14 mouse cellular contexts compared by ENCODE assay signal in the genomic region with DNA sequence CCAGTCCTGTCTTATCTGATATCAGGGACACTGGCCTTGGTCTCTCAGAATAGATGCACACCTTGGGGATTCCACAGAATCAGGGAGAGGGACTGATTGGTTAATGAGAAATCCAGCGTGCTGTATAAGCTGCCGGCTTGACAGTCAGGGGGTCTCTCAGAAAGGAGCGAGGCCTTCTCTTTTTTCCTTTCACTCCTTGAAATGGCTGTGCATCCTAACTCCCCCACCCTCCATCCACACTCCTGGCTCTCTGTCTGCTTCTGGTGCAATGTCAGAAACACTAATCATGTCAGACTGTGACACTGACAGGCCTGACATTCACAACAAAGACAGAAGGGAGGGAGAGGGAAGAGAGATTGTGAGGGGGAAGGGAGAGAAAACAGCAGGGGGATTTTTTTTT.
DNase-seq lines count a peak whose midpoint lies in the region; ATAC-seq lines count a peak whose summit lies in the region.
"Had no signal": no experiment of that assay in that cellular context is flagged by ENCODE, and none has a peak within 500 bp of the region (broad histone marks: within the 10 kb centered on the region; RNA-seq: fewer than 3 reads in every experiment).

No protein-coding gene starts in this region.

- H3K4me1 ChIP-seq in heart, embryonic 10.5 days: peaks cover 58% of the 10 kb centered on the region
- peaks cover 32% of the 10 kb centered on the region for H3K4me1 ChIP-seq in embryonic facial prominence, embryonic 10.5 days
- H3K4me1 ChIP-seq in hindbrain, embryonic 10.5 days (replicated peaks): peaks cover 45% of the 10 kb centered on the region
- H3K4me1 ChIP-seq in midbrain, embryonic 15.5 days: peaks cover 42% of the 10 kb centered on the region

- H3K27me3 ChIP-seq in heart, embryonic 10.5 days (ENCODE audit: insufficient read depth, poor library complexity, severe bottlenecking): no peaks in the 10 kb centered on the region
- H3K27me3 ChIP-seq in embryonic facial prominence, embryonic 10.5 days (replicated peaks; ENCODE audit: low read depth, poor library complexity, severe bottlenecking): no peaks in the 10 kb centered on the region
- H3K27me3 ChIP-seq in hindbrain, embryonic 10.5 days (ENCODE audit: insufficient read depth, poor library complexity, severe bottlenecking): no peaks in the 10 kb centered on the region
- no peaks in the 10 kb centered on the region for H3K27me3 ChIP-seq in midbrain, embryonic 15.5 days (replicated peaks)
- H3K27me3 ChIP-seq: liver, embryonic 13.5 days had no signal

- H3K36me3 ChIP-seq in heart, embryonic 10.5 days: peaks cover 3% of the 10 kb centered on the region; the same call in 1 of the 2 replicates
- H3K36me3 ChIP-seq in embryonic facial prominence, embryonic 10.5 days (replicated peaks): peaks cover 21% of the 10 kb centered on the region
- H3K36me3 ChIP-seq in hindbrain, embryonic 10.5 days: peaks cover 11% of the 10 kb centered on the region
- no peaks in the 10 kb centered on the region for H3K36me3 ChIP-seq in midbrain, embryonic 15.5 days (replicated peaks)
- H3K36me3 ChIP-seq: G1E; liver, embryonic 13.5 days had no signal

- DNase-seq in heart, embryonic 10.5 days (ENCODE audit: low spot score): no peak
- no peak for DNase-seq in heart, postnatal 14 days
- no peak for DNase-seq in embryonic facial prominence, embryonic 10.5 days (ENCODE audit: low spot score)
- no peak for DNase-seq in hindbrain, embryonic 10.5 days (ENCODE audit: low spot score)
- no peak for DNase-seq in ovary, postnatal 36 days (ENCODE audit: low spot score)
- no peak for DNase-seq in kidney, adult 11 months
- DNase-seq in layer of hippocampus, postnatal 25 days (ENCODE audit: extremely low spot score in 1 of 2, low spot score in 1 of 2): no peak
- DNase-seq: cerebellum, postnatal 36 days; heart, adult 2 months; liver, embryonic 13.5 days; lung, postnatal 36 days; right cerebral cortex, postnatal 4 days had no signal

- peak; percentile 80 for ATAC-seq in midbrain, embryonic 15.5 days (replicated peaks)

- H3K4me2 ChIP-seq in midbrain, embryonic 15.5 days: peak overlapping the region; percentile 12; the same call in 1 of the 2 replicates
- H3K4me2 ChIP-seq: liver, embryonic 13.5 days had no signal

- 22% methylated on average over 3 of the region's 3 CpGs for WGBS in heart, embryonic 10.5 days
- WGBS in embryonic facial prominence, embryonic 10.5 days: 46% methylated on average over 3 of the region's 3 CpGs
- 29% methylated on average over 3 of the region's 3 CpGs for WGBS in hindbrain, embryonic 10.5 days
- 4% methylated on average over 3 of the region's 3 CpGs for WGBS in midbrain, embryonic 15.5 days

- intact Hi-C loops in heart, postnatal 14 days (cut with DNase I): no loop called here

- H3K4me3 ChIP-seq in heart, embryonic 10.5 days: peak overlapping the region; percentile 5; the same call in 1 of the 2 replicates
- H3K4me3 ChIP-seq in embryonic facial prominence, embryonic 10.5 days: no peak overlapping the region
- no peak overlapping the region for H3K4me3 ChIP-seq in hindbrain, embryonic 10.5 days
- no peak overlapping the region for H3K4me3 ChIP-seq in midbrain, embryonic 15.5 days
- H3K4me3 ChIP-seq: heart, adult 2 months; liver, embryonic 13.5 days had no signal

- no peak overlapping the region; the same call in 1 of the 2 replicates for H3K9ac ChIP-seq in midbrain, embryonic 15.5 days
- H3K9ac ChIP-seq: liver, embryonic 13.5 days had no signal

- no peaks in the 10 kb centered on the region for H3K9me3 ChIP-seq in heart, embryonic 10.5 days
- peaks cover 6% of the 10 kb centered on the region; the same call in 1 of the 2 replicates for H3K9me3 ChIP-seq in embryonic facial prominence, embryonic 10.5 days
- peaks cover 11% of the 10 kb centered on the region; the same call in 1 of the 2 replicates for H3K9me3 ChIP-seq in hindbrain, embryonic 10.5 days
- H3K9me3 ChIP-seq in midbrain, embryonic 15.5 days: no peaks in the 10 kb centered on the region
- H3K9me3 ChIP-seq: G1E; liver, embryonic 13.5 days had no signal

- H3K27ac ChIP-seq in heart, embryonic 10.5 days: peak overlapping the region; percentile 83
- H3K27ac ChIP-seq in embryonic facial prominence, embryonic 10.5 days (replicated peaks): peak overlapping the region; percentile 67
- peak overlapping the region; percentile 84 for H3K27ac ChIP-seq in hindbrain, embryonic 10.5 days
- H3K27ac ChIP-seq in midbrain, embryonic 15.5 days: peak overlapping the region; percentile 85
- H3K27ac ChIP-seq: heart, adult 2 months; liver, embryonic 13.5 days had no signal
